Mouse (Mus musculus) telencephalon, adult 2 months (tissue): ENCODE data around the gene Midn.
A peak's percentile ranks its signal among the peaks of the same experiment; 100 is the strongest.

Experiments used
- DNase-seq: peaks from one replicate; pipeline ENCODE4 v3.0.0-alpha.2; 2011; ENCODE audit warnings: low read depth, low spot score

Midn gene

DNA sequence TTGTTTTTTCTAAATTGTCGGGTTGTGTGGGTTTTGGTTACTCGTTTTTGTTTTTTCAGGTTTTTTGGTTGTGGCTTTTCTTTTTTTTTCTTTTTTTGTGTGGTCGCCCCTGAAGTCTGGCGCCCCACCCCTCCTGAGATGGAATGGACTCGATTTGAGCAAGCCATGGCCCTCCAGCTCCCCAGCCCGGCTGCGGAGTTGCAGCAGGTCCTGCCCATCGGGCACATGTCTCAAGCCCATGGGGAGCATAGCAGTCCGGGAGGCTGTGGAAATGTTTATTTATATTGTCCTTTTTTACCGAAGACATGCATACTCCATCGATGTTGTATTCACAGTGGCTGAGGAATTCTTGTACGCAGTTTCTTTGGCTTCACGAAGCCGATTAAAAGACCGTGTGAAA lies 23.2 kb downstream of the Midn start:
- DNase-seq: no peak

DNA sequence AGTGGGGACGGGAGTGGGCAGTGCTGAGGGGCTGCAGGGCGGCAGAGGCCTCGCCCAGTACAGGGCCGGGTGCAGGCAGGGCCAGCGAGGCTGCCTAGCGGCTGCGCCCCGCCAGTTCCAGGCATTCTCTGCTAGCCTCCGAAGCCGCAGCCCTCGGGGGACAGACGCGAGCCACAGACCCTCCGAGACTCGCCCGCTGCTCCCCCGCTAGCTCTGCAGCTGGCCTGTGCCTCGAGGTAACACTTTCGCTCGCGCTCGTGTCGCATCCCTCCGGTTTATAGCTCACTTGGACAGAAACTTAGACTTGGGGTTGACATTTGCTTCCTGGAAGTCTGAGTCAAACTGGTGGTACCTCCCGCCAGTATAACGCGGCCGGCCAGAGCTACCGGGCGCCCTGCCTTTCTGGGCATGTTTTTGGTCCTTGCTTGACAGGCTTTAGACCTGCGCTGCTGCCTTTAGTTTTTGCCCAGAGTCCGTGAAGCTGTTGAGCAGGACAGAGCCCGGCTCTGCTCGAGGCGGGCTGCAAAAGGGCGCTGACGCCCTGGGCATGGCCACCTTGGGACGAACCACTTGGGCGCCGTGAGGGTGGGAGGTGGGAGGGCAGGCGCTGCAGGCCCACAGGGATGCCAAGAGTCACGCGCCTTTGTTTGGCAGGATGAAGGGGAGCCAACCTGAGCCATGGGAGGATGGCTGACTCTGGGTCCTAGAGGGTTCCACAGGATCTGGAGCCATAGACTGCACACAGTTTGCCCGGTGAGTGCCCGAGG lies 23.9 kb downstream of the Midn start:
- no peak for DNase-seq

DNA sequence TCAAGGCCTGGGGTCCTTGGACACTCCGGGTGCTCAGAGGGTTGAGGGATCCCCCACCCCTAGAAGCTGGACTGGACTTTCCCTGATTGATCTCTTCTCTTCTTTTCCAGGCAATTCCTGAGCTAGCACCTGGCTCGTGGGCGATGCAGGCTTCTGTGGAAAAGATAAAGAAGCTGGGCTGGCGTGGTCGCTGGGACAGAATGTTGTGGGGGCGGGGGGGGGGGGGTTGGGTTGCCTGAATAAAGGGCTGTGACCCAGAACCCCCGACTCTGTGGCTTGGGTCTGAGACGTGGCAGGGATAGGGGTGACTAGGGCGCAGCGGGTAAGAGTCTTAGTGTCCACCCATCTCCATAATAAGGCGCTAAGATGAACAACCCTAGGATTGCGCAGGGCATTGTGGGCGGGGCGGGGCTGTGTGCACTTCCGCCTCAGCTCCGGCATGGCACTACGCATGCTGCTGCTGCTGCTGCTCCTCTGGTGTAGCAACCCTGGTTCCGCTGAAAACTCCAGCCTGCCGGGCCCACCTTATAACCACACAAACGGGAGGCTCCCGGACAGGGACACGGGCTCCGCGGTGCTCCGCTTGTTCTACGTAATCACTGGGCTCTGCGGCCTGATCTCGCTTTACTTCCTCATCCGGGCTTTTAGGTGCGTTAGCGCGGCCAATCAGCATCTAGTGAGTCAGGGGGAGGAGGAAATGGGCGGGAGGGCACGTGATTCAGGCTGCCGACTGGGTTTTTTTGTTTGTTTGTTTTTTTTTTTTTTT lies 24.6 kb downstream of the Midn start, which contains the start of gene 1600002K03Rik:
1600002K03Rik (plus strand) TSS at position 418 of the 766 bp plus-strand sequence.
- DNase-seq: peak; percentile 90

DNA sequence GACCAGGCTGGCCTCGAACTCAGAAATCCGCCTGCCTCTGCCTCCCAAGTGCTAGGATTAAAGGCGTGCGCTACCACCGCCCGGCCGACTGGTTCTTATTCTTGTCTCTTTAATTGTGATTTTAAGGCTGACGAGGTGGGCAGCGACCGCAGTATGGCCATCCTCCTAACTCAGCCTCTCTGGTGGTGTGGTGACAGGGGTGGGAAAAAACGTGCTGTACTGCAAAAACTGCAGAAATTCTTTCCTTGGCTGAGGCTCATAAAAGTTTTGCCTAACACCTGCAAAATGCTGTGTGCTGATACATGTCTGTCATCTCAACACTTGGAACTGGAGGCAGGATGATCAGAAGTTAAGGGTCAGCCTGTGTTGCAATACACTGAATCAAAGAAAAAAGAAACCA lies 25.3 kb downstream of the Midn start:
- DNase-seq: no peak

DNA sequence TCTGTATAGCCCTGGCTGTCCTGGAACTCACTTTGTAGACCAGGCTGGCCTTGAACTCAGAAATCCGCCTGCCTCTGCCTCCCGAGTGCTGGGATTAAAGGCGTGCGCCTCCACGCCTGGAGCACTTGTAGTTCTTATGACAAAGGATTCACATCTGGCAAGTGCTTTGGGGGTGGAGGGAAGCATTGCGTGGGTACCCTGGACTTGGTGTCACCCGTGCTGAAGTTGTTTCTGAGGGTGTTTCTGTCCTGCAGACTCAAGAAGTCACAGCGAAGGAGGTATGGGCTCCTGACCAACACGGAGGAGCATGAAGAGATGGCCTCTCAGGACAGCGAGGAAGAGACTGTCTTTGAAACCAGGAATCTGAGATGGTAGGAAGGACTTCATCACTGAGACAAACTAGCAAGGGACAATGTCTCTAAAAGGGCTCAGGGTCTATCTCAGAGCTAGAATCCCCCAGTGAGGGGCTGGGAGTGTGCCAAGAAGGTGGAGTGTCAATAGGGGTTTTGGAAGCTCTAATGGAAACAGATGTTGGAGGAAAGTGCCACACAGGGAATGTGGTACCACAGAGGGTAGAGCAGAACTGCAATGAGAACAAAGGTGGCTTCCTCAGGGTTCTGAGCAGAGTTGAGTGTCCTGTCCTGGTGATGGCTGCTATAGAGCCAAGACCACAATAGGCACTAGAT lies 26.0 kb downstream of the Midn start:
- no peak for DNase-seq

DNA sequence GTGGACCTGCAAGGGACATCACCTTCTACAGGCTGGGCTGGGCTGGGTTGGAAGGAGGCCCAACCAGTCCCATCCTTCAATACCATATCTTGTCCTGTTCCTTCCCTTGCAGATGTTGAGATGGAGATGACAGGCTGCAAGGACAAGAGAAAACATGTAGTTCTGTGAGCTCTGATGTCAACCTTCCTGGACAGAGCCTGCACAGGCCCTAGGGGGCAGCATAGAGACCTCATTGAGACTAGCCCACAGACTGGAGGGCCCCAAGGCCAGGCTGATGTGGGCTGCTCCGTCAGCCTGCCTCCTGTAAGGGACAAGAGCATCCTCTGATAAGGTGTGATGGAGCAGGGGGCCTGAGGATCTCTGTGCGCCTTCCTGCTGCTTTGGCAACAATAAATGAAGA lies 26.6 kb downstream of the Midn start:
- DNase-seq: no peak

DNA sequence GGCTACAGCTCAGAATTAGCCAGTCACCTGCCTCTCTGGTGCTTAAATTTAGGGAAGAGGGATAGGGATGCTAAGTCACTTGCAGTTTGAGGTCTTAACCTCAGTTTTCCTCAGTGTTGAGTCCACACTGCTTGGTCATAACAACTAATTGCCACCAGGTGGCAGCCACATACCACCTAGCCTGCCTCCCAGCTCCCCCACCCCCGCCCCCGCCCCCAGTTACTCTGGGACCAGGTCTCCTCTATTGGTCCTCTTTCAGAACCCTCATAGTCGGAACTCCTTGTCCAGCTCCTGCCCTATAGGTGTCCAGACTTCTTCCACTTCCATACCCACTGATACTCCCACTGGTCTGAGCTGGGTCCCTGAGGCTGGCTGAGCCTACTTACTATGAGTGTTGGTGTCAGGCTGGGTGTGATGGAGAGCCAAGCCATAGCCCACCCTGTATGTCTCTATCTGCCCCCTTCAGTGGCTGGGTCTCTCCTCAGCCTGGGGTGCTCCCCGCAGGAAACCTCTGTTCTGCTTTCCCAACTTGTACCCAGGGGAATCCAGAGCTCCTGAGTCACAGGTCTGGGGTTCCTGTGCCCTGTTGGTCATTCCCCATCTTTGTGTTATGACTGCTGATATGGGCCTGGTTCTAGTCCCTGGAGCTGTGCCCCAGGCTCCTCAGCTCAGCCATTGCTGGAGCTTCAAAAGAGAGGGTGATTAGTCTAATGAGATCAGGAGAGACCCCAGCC lies 27.6 kb downstream of the Midn start:
- DNase-seq: no peak

DNA sequence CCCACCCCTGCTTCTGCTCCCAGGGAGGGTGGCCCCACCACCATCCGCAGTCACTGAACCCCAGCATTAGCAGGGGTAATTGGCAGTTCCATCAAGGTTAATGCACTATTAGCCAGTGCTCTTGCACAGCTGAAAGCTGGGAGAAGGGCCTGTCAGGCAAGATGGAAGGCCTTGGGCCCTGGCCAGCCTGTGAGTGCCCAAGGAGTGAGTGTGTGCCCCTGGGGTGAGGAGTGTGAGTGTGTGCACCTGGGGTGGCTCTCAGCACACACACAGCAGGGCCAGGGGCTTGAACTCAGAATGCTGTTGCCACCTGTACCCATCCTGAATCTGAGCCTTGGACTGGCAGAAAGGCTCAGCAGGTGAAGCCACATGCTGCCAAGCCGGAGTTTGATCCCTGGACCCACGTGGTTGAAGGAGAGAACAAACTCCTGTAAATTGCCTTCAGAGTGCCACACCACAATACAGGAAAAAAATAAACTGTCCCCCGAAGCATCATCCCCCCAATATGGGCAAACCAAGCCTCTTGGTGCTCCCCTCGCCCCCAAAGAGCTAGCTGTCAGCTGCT lies 28.3 kb downstream of the Midn start:
- no peak for DNase-seq

DNA sequence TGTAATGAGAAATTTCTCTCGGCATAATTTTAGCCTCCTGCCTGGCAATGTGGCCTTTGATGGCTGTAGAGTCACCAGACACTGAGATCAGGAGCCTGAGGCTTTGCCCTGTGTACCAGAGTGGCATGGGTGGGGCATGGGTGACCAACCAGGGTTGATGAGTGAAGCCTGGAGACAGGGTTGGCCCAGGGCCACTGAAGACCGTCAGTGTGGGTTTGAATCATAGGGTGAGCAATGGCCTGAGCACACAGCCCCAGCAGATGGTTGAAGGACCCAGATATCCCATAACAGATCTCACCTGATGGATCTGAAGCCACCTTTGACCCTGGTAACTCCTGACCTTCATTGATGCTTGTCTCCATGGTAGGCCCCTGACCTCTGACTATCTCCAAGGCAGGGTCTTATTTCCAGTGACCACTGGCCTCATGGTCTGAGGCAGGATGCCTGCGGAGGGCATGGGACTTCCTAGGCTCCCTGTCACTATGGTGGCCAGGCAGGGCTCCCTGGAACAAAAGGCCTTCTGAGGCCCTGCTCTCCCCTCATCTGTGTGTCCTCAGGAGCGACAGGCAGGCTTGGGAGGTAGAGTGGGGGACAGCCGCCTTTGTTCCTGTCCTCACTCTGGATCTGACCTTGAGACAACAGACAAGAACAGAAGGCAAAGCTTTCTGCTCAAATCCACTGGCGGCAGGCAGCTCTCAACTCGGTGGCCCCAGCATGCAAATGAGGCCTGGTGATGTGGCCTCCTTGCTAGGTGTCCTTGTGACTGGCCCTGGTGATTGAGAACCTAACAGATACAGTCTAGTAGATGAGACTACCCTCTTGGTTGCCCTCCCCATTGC lies 29.6 kb downstream of the Midn start:
- no peak for DNase-seq

DNA sequence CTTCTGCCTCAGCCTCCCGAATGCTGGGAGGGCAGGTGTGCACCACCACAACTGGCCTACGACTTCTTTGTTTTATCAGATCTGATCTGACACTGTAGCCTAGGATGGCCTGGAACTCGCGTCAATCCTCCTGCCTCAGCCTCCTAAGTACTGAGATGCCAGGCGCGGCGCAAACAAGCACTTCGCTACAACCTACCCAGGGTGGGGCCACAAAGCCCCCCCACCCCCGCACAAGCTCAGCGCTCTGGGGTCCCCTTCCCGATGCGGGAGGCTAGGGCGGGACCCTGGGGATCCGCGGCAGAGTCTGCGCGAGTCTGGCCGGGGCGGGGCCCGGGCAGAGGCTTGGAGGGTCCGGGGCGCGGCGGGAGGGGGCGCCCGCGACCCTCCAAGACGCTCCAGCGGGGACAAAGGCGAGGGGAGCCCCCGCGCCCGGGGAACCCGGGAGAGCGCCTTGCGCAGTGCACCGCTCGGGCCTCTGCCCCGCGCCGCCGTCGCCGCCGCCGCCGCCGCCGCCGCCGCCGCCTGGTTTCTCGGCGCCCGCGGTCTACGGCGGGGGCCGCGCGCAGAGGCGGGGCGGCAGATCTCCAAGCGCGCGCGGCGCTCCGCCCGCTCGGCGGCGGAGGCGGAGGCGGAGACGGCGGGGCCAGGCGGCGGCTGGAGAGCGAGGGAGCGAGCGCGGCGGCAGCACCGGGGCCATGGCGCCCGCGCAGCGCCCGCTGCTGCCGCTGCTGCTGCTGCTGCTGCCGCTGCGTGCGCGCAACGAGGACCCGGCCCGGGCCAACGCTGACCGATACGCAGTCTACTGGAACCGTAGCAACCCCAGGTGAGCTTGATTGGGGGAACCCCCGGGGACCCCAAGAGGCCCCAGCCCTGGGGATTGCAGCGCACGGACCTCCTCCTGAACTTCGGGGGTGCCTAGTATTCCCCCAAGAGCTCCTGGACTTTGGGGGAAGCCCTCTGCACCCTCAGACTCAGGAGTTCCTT lies 31.3 kb downstream of the Midn start, which contains the start of gene Efna2:
Efna2 (plus strand) TSS at position 415 of the 984 bp plus-strand sequence.
- no peak for DNase-seq

DNA sequence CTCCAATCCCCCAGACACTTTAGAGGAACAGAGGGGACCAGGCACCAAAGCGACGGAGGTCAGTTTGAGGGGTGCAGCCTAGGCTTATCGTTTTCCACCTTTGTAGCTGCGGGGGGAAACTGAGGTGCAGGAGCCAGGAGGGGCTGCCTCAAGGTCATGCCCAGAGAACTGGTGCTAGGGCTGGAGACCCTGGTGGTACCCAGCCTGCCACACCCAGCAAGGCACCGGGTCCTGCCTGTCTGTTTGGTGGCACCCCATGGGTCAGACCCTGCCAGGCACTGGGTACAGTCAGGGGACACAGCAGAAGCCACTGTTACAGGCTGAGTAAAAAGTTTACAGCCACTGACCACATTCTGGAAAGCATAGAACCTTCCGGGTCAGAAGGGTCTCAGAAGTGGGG lies 32.2 kb downstream of the Midn start:
- DNase-seq: no peak

DNA sequence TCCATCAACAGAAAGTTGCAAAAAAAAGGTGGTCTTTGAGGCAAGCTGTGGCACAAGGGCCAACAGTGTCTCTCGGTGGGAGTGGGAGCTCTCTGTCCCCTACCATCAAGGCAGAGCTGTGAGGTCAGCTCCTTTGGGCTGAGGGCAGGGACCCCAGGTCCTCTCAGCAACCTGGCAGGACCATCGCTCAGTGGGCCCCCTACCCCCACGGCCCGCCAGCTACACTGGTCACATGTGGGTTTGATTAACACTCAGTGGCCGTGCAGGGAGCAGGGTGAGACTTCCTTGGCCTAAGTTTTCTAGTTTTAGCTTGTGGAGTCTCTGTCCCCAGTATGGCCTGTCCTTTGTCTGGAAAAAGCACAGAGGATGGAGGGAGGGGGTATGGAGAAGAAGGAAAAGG lies 32.8 kb downstream of the Midn start:
- no peak for DNase-seq

DNA sequence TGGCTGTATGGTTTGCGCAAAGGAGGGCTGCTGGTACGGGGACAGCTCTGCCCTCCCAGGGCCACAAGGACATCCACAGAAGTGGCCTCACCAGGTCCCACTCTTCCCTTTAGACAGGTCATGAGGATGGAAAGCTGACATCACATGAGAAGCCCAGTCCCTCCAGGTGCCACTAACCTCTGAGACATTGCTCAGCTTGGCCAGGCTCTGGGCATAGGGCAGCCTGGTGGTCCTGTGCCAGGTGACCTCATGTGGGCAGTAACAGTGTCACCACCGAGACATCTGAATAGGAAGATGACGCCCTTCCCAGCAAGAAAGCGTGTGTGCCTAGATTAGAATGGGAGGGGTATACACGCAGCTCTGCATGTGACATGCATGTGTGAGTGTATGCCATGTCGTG lies 34.5 kb downstream of the Midn start:
- DNase-seq: no peak

DNA sequence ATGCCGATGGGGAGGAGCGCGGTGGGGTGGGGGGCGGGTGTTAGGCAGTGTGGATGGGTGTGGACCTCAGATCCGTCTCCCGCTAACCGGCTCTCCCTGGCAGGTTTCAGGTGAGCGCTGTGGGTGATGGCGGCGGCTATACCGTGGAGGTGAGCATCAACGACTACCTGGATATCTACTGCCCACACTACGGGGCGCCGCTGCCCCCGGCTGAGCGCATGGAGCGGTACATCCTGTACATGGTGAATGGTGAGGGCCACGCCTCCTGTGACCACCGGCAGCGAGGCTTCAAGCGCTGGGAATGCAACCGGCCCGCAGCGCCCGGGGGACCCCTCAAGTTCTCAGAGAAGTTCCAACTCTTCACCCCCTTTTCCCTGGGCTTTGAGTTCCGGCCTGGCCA lies 38.6 kb downstream of the Midn start:
- DNase-seq: no peak

DNA sequence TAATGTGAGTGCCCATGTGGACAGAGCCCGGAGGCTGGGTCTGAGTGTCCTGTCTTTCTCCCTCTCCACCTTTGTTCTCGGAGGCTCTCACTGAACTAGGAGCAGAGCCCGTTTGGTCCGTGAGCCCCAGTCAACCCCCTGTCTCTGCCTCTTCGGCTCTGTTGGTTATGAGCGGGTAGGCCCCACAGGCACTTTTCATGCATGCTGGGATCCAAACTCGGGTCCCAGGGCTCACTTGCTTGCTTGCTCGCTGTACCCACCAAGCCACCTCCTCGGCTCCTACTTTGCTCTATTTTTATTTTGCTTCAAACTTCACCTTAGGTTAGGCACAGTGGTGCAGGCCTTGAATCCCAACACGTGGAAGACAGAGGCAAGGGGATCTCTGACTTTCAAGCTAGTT lies 39.7 kb downstream of the Midn start:
- no peak for DNase-seq

DNA sequence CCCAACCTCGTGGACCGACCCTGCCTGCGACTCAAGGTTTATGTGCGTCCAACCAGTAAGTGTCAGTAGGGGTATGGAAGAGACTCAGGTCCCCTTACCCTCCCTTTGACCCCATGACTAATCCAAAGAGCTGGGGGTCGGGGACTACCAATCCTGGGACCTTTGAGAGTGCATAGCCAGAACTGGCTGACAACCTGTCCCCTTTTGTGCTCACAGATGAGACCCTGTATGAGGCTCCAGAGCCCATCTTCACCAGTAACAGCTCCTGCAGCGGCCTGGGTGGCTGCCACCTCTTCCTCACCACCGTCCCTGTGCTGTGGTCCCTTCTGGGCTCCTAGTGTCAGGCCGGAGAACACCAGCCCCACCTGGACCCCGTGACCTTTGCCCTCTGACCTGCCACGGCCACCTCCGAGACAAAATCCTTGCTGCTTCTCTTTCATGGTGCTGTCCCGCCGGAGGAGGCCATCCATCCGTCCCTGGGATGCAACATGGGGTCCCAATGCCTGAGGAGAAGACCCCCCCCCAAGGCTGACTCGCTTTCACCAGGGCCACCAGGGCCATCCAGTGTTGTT lies 40.5 kb downstream of the Midn start:
- no peak for DNase-seq

DNA sequence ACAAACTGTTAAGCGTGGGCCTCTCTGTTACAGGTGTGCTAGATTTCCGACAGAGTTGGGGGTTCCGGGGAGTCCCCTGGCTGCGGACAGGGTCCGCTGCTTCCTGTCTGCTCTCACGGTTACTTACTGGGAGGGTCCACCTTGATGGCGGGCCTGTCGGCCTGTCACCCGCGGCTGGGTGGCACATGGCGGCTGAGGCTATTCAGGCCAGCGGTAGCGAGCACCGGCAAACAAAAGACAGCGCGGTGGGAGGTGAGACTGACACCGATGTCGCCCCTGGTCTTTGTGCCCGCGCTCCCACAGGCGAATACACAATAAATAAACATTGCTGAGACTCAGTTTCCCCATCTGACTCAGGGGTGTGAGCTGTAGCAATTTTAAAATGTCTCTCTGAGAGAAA lies 41.9 kb downstream of the Midn start:
- DNase-seq: no peak

DNA sequence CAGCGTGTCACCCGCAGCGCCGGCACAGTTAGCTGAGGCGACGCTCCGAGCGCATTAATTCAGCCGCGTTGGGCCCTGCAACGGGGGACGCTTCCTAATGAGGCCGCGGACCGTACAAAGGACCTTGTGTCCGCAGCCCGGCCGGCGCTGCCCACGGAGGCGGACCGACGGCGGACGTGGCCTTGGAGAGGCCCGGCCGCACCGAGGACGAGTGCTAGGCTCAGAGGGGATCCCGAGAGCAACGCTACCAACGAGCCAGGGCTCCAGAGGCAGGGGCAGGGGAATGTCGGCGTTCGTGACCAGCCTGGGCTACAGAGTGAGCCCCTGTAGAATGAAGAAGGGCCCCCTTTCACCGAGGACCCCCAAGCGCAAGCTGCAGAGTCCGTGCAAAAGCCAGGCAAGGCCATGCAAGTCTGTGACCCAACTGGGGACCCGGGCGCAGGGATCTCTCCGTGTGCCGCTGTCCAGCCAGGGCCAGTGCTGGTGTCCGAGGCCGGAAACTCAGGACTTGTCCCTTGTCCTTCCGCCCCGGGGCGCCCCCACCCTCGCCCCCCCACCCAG lies 42.5 kb downstream of the Midn start:
- no peak for DNase-seq

DNA sequence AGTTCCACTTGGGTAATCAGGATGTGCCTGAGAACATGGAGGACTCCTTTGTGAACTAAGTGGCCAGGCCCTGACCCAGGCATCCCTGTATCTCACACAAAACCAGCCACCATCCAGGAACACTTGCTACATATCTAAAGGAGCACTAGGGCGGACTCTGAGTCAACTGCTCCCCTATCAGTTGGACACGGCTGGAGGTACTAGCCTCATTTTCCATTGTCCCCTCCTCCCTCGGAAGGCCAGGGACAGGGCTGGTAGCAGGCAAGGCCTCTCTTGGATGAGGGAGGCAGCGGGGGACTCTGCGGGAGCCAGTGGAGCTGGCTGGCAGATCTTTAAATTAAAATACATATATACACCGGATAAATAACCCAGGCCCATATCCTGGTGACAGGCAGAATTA lies 45.9 kb downstream of the Midn start:
- DNase-seq: no peak
